Mouse (Mus musculus) heart, postnatal 4 days (tissue): ENCODE results near the gene Rrp12. TPM values are rescaled to one million over a fixed set of nuclear protein-coding genes. Genes with fewer than 3 reads are reported as not detected.

Source experiments
- DNase-seq: peaks from one replicate; pipeline ENCODE4 v3.0.0; 2021
- total RNA-seq, 2 experiments: library from RNA; stranded (reverse); gene quantifications; 2 replicates each; pipeline ENCODE4 v1.2.3; 2021

Rrp12 gene
- total RNA-seq, 2 experiments from 2014 or later = 19.9 to 23.4 TPM

- peak; percentile 89 for DNase-seq
Observed at GRCm38 (mm10) chr19:41847992-41848851, 47.8 kb downstream of the Rrp12 start, which contains the start of gene Frat2. Frat2 (minus strand) TSS chr19:41848132.

GRCm38 (mm10) chr19:41847614-41847991 lies 48.4 kb downstream of the Rrp12 start:
- DNase-seq = peak; percentile 55

GRCm38 (mm10) chr19:41847091-41847581 lies 48.8 kb downstream of the Rrp12 start:
- peak; percentile 56 for DNase-seq

GRCm38 (mm10) chr19:41846366-41847090 lies 49.4 kb downstream of the Rrp12 start:
- peak; percentile 34 for DNase-seq

- no peak for DNase-seq
Observed at GRCm38 (mm10) chr19:41844345-41844744, 51.6 kb downstream of the Rrp12 start.

GRCm38 (mm10) chr19:41842706-41843105 lies 53.3 kb downstream of the Rrp12 start:
- no peak for DNase-seq

GRCm38 (mm10) chr19:41842196-41842595 lies 53.8 kb downstream of the Rrp12 start:
- DNase-seq = no peak

- DNase-seq = no peak
Observed at GRCm38 (mm10) chr19:41841105-41841750, 54.7 kb downstream of the Rrp12 start.

GRCm38 (mm10) chr19:41839685-41840084 lies 56.3 kb downstream of the Rrp12 start:
- no peak for DNase-seq

- no peak for DNase-seq
Observed at GRCm38 (mm10) chr19:41838808-41839207, 57.2 kb downstream of the Rrp12 start.

- no peak for DNase-seq
Observed at GRCm38 (mm10) chr19:41837917-41838261, 58.1 kb downstream of the Rrp12 start.

GRCm38 (mm10) chr19:41837194-41837916 lies 58.6 kb downstream of the Rrp12 start:
- no peak for DNase-seq

GRCm38 (mm10) chr19:41836719-41837118 lies 59.3 kb downstream of the Rrp12 start:
- DNase-seq = no peak

- DNase-seq = peak; percentile 29
Observed at GRCm38 (mm10) chr19:41835816-41836215, 60.2 kb downstream of the Rrp12 start.

- DNase-seq = no peak
Observed at GRCm38 (mm10) chr19:41835407-41835806, 60.6 kb downstream of the Rrp12 start.

GRCm38 (mm10) chr19:41832501-41833201 lies 63.3 kb downstream of the Rrp12 start:
- no peak for DNase-seq

- no peak for DNase-seq
Observed at GRCm38 (mm10) chr19:41831718-41832391, 64.1 kb downstream of the Rrp12 start.

GRCm38 (mm10) chr19:41831101-41831570 lies 64.8 kb downstream of the Rrp12 start:
- DNase-seq = peak; percentile 37

- DNase-seq = peak; percentile 75
Observed at GRCm38 (mm10) chr19:41830106-41831031, 65.6 kb downstream of the Rrp12 start.
